Mouse (Mus musculus) midbrain, embryonic 12.5 days (tissue): ENCODE measurements at regions not wholly inside any gene's neighbourhood (a gene's known extent, or its start where the extent isn't known, plus 50 kb on each side); places are given as distances from the start of the nearest gene placed in this dataset.

ENCODE experiments used
- ATAC-seq: fragments of 200-750 bp; cut with Nextera tagmentation; 2 replicates; pipeline ENCODE4 v1.8.0; 2017; ENCODE audit warnings: low read depth, moderate TSS enrichment, moderate library complexity; ENCODE audit not compliant: low FRiP score
- H3K27ac ChIP-seq: fragments of 300-500 bp; sonication (generic); replicated peaks from 2 replicates; pipeline ENCODE4 v1.5.1; 2016; ENCODE audit warnings: mild to moderate bottlenecking
- H3K27me3 ChIP-seq: fragments of 300-500 bp; sonication (generic); 2 replicates; pipeline ENCODE4 v1.6.1; 2016; ENCODE audit warnings: mild to moderate bottlenecking
- H3K36me3 ChIP-seq: fragments of 300-500 bp; sonication (generic); 2 replicates; pipeline ENCODE4 v1.6.1; 2016
- H3K4me1 ChIP-seq: fragments of 300-500 bp; sonication (generic); 2 replicates; pipeline ENCODE4 v1.6.1; 2016
- H3K4me2 ChIP-seq: fragments of 300-500 bp; sonication (generic); replicated peaks from 2 replicates; pipeline ENCODE4 v1.6.1; 2016; ENCODE audit warnings: mild to moderate bottlenecking, moderate library complexity
- H3K4me3 ChIP-seq: fragments of 300-500 bp; sonication (generic); 2 replicates; pipeline ENCODE4 v1.5.1; 2016; ENCODE audit warnings: mild to moderate bottlenecking
- H3K9ac ChIP-seq: fragments of 300-500 bp; sonication (generic); replicated peaks from 2 replicates; pipeline ENCODE4 v1.6.1; 2016; ENCODE audit warnings: mild to moderate bottlenecking, moderate library complexity
- H3K9me3 ChIP-seq: fragments of 300-500 bp; sonication (generic); 2 replicates; pipeline ENCODE4 v1.6.1; 2016; ENCODE audit warnings: mild to moderate bottlenecking
- WGBS: fragments of 180-500 bp; shearing (Covaris S2); methylation state at CpG from one replicate; pipeline ENCODE4 v1.1.7; 2016; 5-methylcytosine and 5-hydroxymethylcytosine counted together

GRCm38 (mm10) chr6:143532380-143532779 is 365.4 kb downstream of the Etnk1 start:
- H3K4me1 ChIP-seq: peaks cover 10% of the 10 kb centered on the region; the same call in 1 of the 2 replicates
- H3K9me3 ChIP-seq: 0 out of 2 replicates have a peak, but pooled peaks cover 2% of the 10 kb centered on the region
- no peak for ATAC-seq
- H3K27me3 ChIP-seq: no peaks in the 10 kb centered on the region
- H3K27ac ChIP-seq: no peak overlapping the region
- WGBS: 93% methylated on average over 12 of the region's 12 CpGs
- H3K4me2 ChIP-seq: no peak overlapping the region
- no peak overlapping the region for H3K4me3 ChIP-seq
- H3K9ac ChIP-seq: no peak overlapping the region
- no peaks in the 10 kb centered on the region for H3K36me3 ChIP-seq

GRCm38 (mm10) chr6:143535265-143535664 is 368.2 kb downstream of the Etnk1 start:
- H3K4me3 ChIP-seq: no peak overlapping the region
- H3K27me3 ChIP-seq: no peaks in the 10 kb centered on the region
- H3K4me1 ChIP-seq: peaks cover 10% of the 10 kb centered on the region; the same call in 1 of the 2 replicates
- H3K4me2 ChIP-seq: no peak overlapping the region
- H3K36me3 ChIP-seq: no peaks in the 10 kb centered on the region
- H3K27ac ChIP-seq: no peak overlapping the region
- H3K9me3 ChIP-seq: no peaks in the 10 kb centered on the region
- H3K9ac ChIP-seq: no peak overlapping the region
- no peak for ATAC-seq
- WGBS: 86% methylated on average over 12 of the region's 12 CpGs

- Histone ChIP-seq H3K27ac (no peak overlapping the region), H3K9ac (no peak overlapping the region), H3K27me3 (no peaks in the 10 kb centered on the region), H3K36me3 (no peaks in the 10 kb centered on the region), H3K9me3 (no peaks in the 10 kb centered on the region), H3K4me2 (no peak overlapping the region), H3K4me3 (no peak overlapping the region), H3K4me1 (peaks cover 10% of the 10 kb centered on the region; the same call in 1 of the 2 replicates)
- no peak for ATAC-seq
- WGBS: 86% methylated on average over 15 of the region's 15 CpGs
These were observed 368.7 kb downstream of the Etnk1 start for GRCm38 (mm10) chr6:143535726-143536125.

GRCm38 (mm10) chr6:143536525-143537293 is 369.7 kb downstream of the Etnk1 start:
- Histone ChIP-seq H3K27ac (no peak overlapping the region), H3K4me3 (no peak overlapping the region), H3K4me2 (no peak overlapping the region), H3K27me3 (no peaks in the 10 kb centered on the region), H3K9ac (no peak overlapping the region), H3K9me3 (no peaks in the 10 kb centered on the region), H3K36me3 (no peaks in the 10 kb centered on the region), H3K4me1 (0 out of 2 replicates have a peak, but pooled peaks cover under 1% of the 10 kb centered on the region)
- WGBS: 87% methylated on average over 11 of the region's 11 CpGs
- ATAC-seq: no peak

GRCm38 (mm10) chr6:143547406-143547903 is 380.4 kb downstream of the Etnk1 start:
- Histone ChIP-seq H3K4me1 (no peaks in the 10 kb centered on the region), H3K9me3 (no peaks in the 10 kb centered on the region), H3K27me3 (no peaks in the 10 kb centered on the region), H3K4me3 (no peak overlapping the region), H3K36me3 (no peaks in the 10 kb centered on the region), H3K27ac (no peak overlapping the region), H3K4me2 (no peak overlapping the region), H3K9ac (no peak overlapping the region)
- WGBS: 93% methylated on average over 10 of the region's 10 CpGs
- ATAC-seq: no peak

GRCm38 (mm10) chr6:143554946-143555345 is 387.9 kb downstream of the Etnk1 start:
- Histone ChIP-seq H3K36me3 (no peaks in the 10 kb centered on the region), H3K4me2 (no peak overlapping the region), H3K27ac (no peak overlapping the region), H3K9me3 (no peaks in the 10 kb centered on the region), H3K4me3 (no peak overlapping the region), H3K27me3 (no peaks in the 10 kb centered on the region), H3K4me1 (no peaks in the 10 kb centered on the region), H3K9ac (no peak overlapping the region)
- WGBS: 92% methylated on average over 3 of the region's 3 CpGs
- ATAC-seq: no peak

- H3K4me2 ChIP-seq: no peak overlapping the region
- WGBS: 88% methylated on average over 11 of the region's 11 CpGs
These were observed 391.2 kb downstream of the Etnk1 start for GRCm38 (mm10) chr6:143558046-143558884.

GRCm38 (mm10) chr6:143559316-143559715 is 392.3 kb downstream of the Etnk1 start:
- Histone ChIP-seq H3K9ac (no peak overlapping the region), H3K27me3 (no peaks in the 10 kb centered on the region), H3K36me3 (no peaks in the 10 kb centered on the region), H3K4me2 (no peak overlapping the region), H3K27ac (no peak overlapping the region), H3K4me1 (no peaks in the 10 kb centered on the region), H3K9me3 (no peaks in the 10 kb centered on the region), H3K4me3 (no peak overlapping the region)
- ATAC-seq: no peak
- WGBS: 77% methylated on average over 4 of the region's 4 CpGs

More at GRCm38 (mm10) chr6:143558046-143558884, 391.2 kb downstream of the Etnk1 start:
- Histone ChIP-seq H3K27ac (no peak overlapping the region), H3K4me3 (no peak overlapping the region), H3K36me3 (no peaks in the 10 kb centered on the region), H3K9me3 (no peaks in the 10 kb centered on the region), H3K4me1 (no peaks in the 10 kb centered on the region), H3K27me3 (no peaks in the 10 kb centered on the region), H3K9ac (no peak overlapping the region)
- no peak for ATAC-seq

GRCm38 (mm10) chr6:143561316-143562088 is 394.5 kb downstream of the Etnk1 start:
- Histone ChIP-seq H3K27me3 (no peaks in the 10 kb centered on the region), H3K36me3 (no peaks in the 10 kb centered on the region), H3K9me3 (no peaks in the 10 kb centered on the region), H3K9ac (no peak overlapping the region), H3K27ac (no peak overlapping the region), H3K4me2 (no peak overlapping the region), H3K4me3 (no peak overlapping the region), H3K4me1 (no peaks in the 10 kb centered on the region)
- ATAC-seq: no peak
- 68% methylated on average over 6 of the region's 6 CpGs for WGBS

GRCm38 (mm10) chr6:143571356-143572115 is 404.5 kb downstream of the Etnk1 start:
- H3K9me3 ChIP-seq: no peaks in the 10 kb centered on the region
- no peak overlapping the region for H3K27ac ChIP-seq
- no peak overlapping the region for H3K4me2 ChIP-seq
- no peaks in the 10 kb centered on the region for H3K27me3 ChIP-seq
- peaks cover 3% of the 10 kb centered on the region; the same call in 1 of the 2 replicates for H3K4me1 ChIP-seq
- H3K36me3 ChIP-seq: no peaks in the 10 kb centered on the region
- H3K4me3 ChIP-seq: no peak overlapping the region
- WGBS: 63% methylated on average over 24 of the region's 24 CpGs
- ATAC-seq: no peak
- no peak overlapping the region for H3K9ac ChIP-seq

- no peaks in the 10 kb centered on the region for H3K4me1 ChIP-seq
- H3K9me3 ChIP-seq: no peaks in the 10 kb centered on the region
- 97% methylated on average over 1 of the region's 1 CpGs for WGBS
- H3K4me3 ChIP-seq: no peak overlapping the region
- ATAC-seq: no peak
- no peak overlapping the region for H3K4me2 ChIP-seq
- no peaks in the 10 kb centered on the region for H3K36me3 ChIP-seq
- no peak overlapping the region for H3K9ac ChIP-seq
- H3K27me3 ChIP-seq: no peaks in the 10 kb centered on the region; the same call in 1 of the 2 replicates
- H3K27ac ChIP-seq: no peak overlapping the region
These were observed 412.2 kb downstream of the Etnk1 start for GRCm38 (mm10) chr6:143579223-143579622.
